Mouse (Mus musculus) heart, adult 2 months (tissue): Measurements from ENCODE around the gene Dpf2. TPM values are rescaled to one million over a fixed set of nuclear protein-coding genes. Genes with fewer than 3 reads are reported as not detected.
A peak's percentile ranks its signal among the peaks of the same experiment; 100 is the strongest.

ENCODE experiments used
- DNase-seq, 2 experiments: peaks; one replicate each; pipeline ENCODE4 v3.0.0; 2021
- H3K27ac ChIP-seq: fragments of 200-600 bp; 2 replicates; pipeline ENCODE4 v1.8.1; 2022
- H3K27me3 ChIP-seq: fragments of 200-500 bp; 2 replicates; pipeline ENCODE4 v1.6.1; 2012; ENCODE audit warnings: mild to moderate bottlenecking, low read length, inconsistent platforms, mixed read lengths; ENCODE audit not compliant: control insufficient read depth, insufficient read depth
- H3K36me3 ChIP-seq: fragments of 200-500 bp; 2 replicates; pipeline ENCODE4 v1.6.1; 2012; ENCODE audit warnings: low read length, inconsistent platforms; ENCODE audit not compliant: control insufficient read depth, insufficient read depth
- H3K4me1 ChIP-seq: fragments of 200-500 bp; 2 replicates; pipeline ENCODE4 v1.6.1; 2011; ENCODE audit warnings: low read length; ENCODE audit not compliant: control insufficient read depth, insufficient read depth
- H3K4me3 ChIP-seq: fragments of 200-600 bp; 2 replicates; pipeline ENCODE4 v1.8.1; 2022
- H3K79me2 ChIP-seq: fragments of 200-500 bp; replicated peaks from 2 replicates; pipeline ENCODE4 v1.6.1; 2012; ENCODE audit warnings: mild to moderate bottlenecking, inconsistent platforms, low read length, moderate library complexity, mixed read lengths; ENCODE audit not compliant: control insufficient read depth, insufficient read depth
- H3K9ac ChIP-seq: fragments of 200-500 bp; 2 replicates; pipeline ENCODE4 v1.6.1; 2012; ENCODE audit warnings: low read depth, mild to moderate bottlenecking, control low read depth, inconsistent platforms, low read length, mixed read lengths
- CTCF ChIP-seq: fragments of 200-600 bp; IDR thresholded peaks from 2 replicates; pipeline ENCODE4 v1.8.1; 2022; ENCODE audit warnings: antibody characterized with exemption, mild to moderate bottlenecking, moderate library complexity
- EP300 ChIP-seq: fragments of 200-500 bp; IDR thresholded peaks from 2 replicates; pipeline ENCODE4 v1.6.1; 2011; ENCODE audit warnings: low read depth, low read length, control low read depth; ENCODE audit not compliant: insufficient read depth
- POLR2A ChIP-seq: fragments of 200-500 bp; IDR thresholded peaks from 2 replicates; pipeline ENCODE4 v1.6.1; 2011; ENCODE audit warnings: mild to moderate bottlenecking, low read depth, low read length, control low read depth; ENCODE audit not compliant: insufficient read depth
- WGBS: fragments of 180-500 bp; shearing (Covaris S2); methylation state at CpG from one replicate; pipeline ENCODE4 v1.1.7; 2018; 5-methylcytosine and 5-hydroxymethylcytosine counted together
- intact Hi-C: fragments of 180-260 bp; cut with DNase I; formaldehyde crosslinking; loops from one replicate; pipeline ENCODE4 v1.15.1; 2025
- polyA plus RNA-seq: library from polyadenylated mRNA; depleted of rRNA; stranded (reverse); fragments of >200 nt; gene quantifications from 2 replicates; pipeline ENCODE4 v1.2.3, GENCODE M21; 2012
- total RNA-seq, 2 experiments: library from RNA; stranded (reverse); gene quantifications; 2 replicates each; pipeline ENCODE4 v1.2.3; 2021

The Dpf2 gene
- total and polyA plus RNA-seq, 3 experiments, result 71.8 to 83.5 (median 82.3) TPM

GRCm38 (mm10) chr19:5878362-5878722, 34.5 kb downstream of the Dpf2 start:
- Histone ChIP-seq H3K27ac (peak overlapping the region; percentile 93), H3K27me3 (no peaks in the 10 kb centered on the region), H3K4me3 (peak overlapping the region; percentile 45), H3K9ac (peak overlapping the region; percentile 27), H3K4me1 (peaks cover 10% of the 10 kb centered on the region), H3K79me2 (no peaks in the 10 kb centered on the region), H3K36me3 (no peaks in the 10 kb centered on the region)
- peak; percentile 46 to 59 for DNase-seq
- 11% methylated on average over 7 of the region's 7 CpGs for WGBS
- intact Hi-C loops, result loop anchor here (2.0 kb wide), 1 partner anchor 92 kb away; no protein-coding TSS in a partner anchor
- TF ChIP-seq CTCF, result no peak
- no peak for TF ChIP-seq POLR2A
- TF ChIP-seq EP300, result no peak; the same call in 1 of the 2 replicates

GRCm38 (mm10) chr19:5877618-5878361, 35.0 kb downstream of the Dpf2 start, which contains the start of gene Slc25a45:
TSS of gene Slc25a45 (plus strand) at chr19:5877808.
- intact Hi-C loops, result loop anchor here (2.0 kb wide), 1 partner anchor 91 kb away; no protein-coding TSS in a partner anchor
- peak; percentile 79 to 80 for DNase-seq
- Histone ChIP-seq H3K4me1 (peaks cover 10% of the 10 kb centered on the region), H3K27me3 (no peaks in the 10 kb centered on the region), H3K36me3 (no peaks in the 10 kb centered on the region), H3K27ac (peak within 1 kb of the TSS; percentile 93), H3K9ac (peak within 1 kb of the TSS; percentile 53), H3K79me2 (peaks cover 2% of the 10 kb centered on the region; the same call in 1 of the 2 replicates), H3K4me3 (peak within 1 kb of the TSS; percentile 45)
- TF ChIP-seq POLR2A (peak; percentile 53; the same call in 1 of the 2 replicates), EP300 (peak; percentile 69; the same call in 1 of the 2 replicates), CTCF (peak; percentile 89)
- WGBS, result 19% methylated on average over 15 of the region's 15 CpGs

- peak; percentile 94 to 96 for DNase-seq
- peak; percentile 79 for TF ChIP-seq POLR2A
- no peak for TF ChIP-seq EP300
- peaks cover 16% of the 10 kb centered on the region for H3K4me1 ChIP-seq
- no peaks in the 10 kb centered on the region for H3K27me3 ChIP-seq
- intact Hi-C loops, result no loop called here
- peak within 1 kb of the TSS; percentile 71 for H3K4me3 ChIP-seq
- peak within 1 kb of the TSS; percentile 88 for H3K9ac ChIP-seq
- under 1% methylated on average over 37 of the region's 37 CpGs for WGBS
- no peaks in the 10 kb centered on the region for H3K36me3 ChIP-seq
- peak within 1 kb of the TSS; percentile 84 for H3K27ac ChIP-seq
- H3K79me2 ChIP-seq, result peaks cover 2% of the 10 kb centered on the region; the same call in 1 of the 2 replicates
These were observed 37.8 kb downstream of the Dpf2 start, which contains the start of gene Frmd8 for GRCm38 (mm10) chr19:5874969-5875480. TSS of gene Frmd8 (minus strand) at chr19:5875274.

- intact Hi-C loops, result no loop called here
- no peaks in the 10 kb centered on the region for H3K36me3 ChIP-seq
- WGBS, result 6% methylated on average over 13 of the region's 13 CpGs
- no peak for TF ChIP-seq CTCF
- TF ChIP-seq POLR2A, result no peak
- no peak for TF ChIP-seq EP300
- peak overlapping the region; percentile 84 for H3K27ac ChIP-seq
- H3K4me1 ChIP-seq, result peaks cover 16% of the 10 kb centered on the region
- peaks cover 2% of the 10 kb centered on the region; the same call in 1 of the 2 replicates for H3K79me2 ChIP-seq
- peak overlapping the region; percentile 88 for H3K9ac ChIP-seq
- peak overlapping the region; percentile 71 for H3K4me3 ChIP-seq
- DNase-seq, result no peak
- H3K27me3 ChIP-seq, result no peaks in the 10 kb centered on the region
These were observed 38.3 kb downstream of the Dpf2 start for GRCm38 (mm10) chr19:5874391-5874968.

- WGBS, result 69% methylated on average over 19 of the region's 19 CpGs
- Histone ChIP-seq H3K4me3 (no peak overlapping the region), H3K27ac (no peak overlapping the region), H3K79me2 (peaks cover 2% of the 10 kb centered on the region; the same call in 1 of the 2 replicates), H3K27me3 (no peaks in the 10 kb centered on the region), H3K4me1 (peaks cover 13% of the 10 kb centered on the region), H3K9ac (no peak overlapping the region; the same call in 1 of the 2 replicates), H3K36me3 (no peaks in the 10 kb centered on the region)
- TF ChIP-seq EP300 (no peak), POLR2A (no peak), CTCF (no peak)
- DNase-seq, result no peak
- intact Hi-C loops, result no loop called here
These were observed 39.8 kb downstream of the Dpf2 start for GRCm38 (mm10) chr19:5872931-5873556.
